Mouse (Mus musculus) neural tube, embryonic 12.5 days (tissue): ENCODE measurements at regions not wholly inside any gene's neighbourhood (a gene's known extent, or its start where the extent isn't known, plus 50 kb on each side); places are given as distances from the start of the nearest gene placed in this dataset.

Experiments used
- ATAC-seq: fragments of 200-750 bp; cut with Nextera tagmentation; 2 replicates; pipeline ENCODE4 v1.8.0; 2017; ENCODE audit warnings: low read depth, mild to moderate bottlenecking, moderate TSS enrichment, moderate library complexity; ENCODE audit not compliant: low FRiP score
- H3K27ac ChIP-seq: fragments of 300-500 bp; sonication (generic); 2 replicates; pipeline ENCODE4 v1.5.1; 2016
- H3K27me3 ChIP-seq: fragments of 300-500 bp; sonication (generic); replicated peaks from 2 replicates; pipeline ENCODE4 v1.6.1; 2016; ENCODE audit warnings: mild to moderate bottlenecking
- H3K36me3 ChIP-seq: fragments of 300-500 bp; sonication (generic); 2 replicates; pipeline ENCODE4 v1.6.1; 2016; ENCODE audit warnings: mild to moderate bottlenecking
- H3K4me1 ChIP-seq: fragments of 300-500 bp; sonication (generic); 2 replicates; pipeline ENCODE4 v1.6.1; 2016
- H3K4me2 ChIP-seq: fragments of 300-500 bp; sonication (generic); replicated peaks from 2 replicates; pipeline ENCODE4 v1.6.1; 2016; ENCODE audit warnings: mild to moderate bottlenecking
- H3K4me3 ChIP-seq: fragments of 300-500 bp; sonication (generic); 2 replicates; pipeline ENCODE4 v1.5.1; 2016
- H3K9ac ChIP-seq: fragments of 300-500 bp; sonication (generic); 2 replicates; pipeline ENCODE4 v1.6.1; 2016; ENCODE audit warnings: mild to moderate bottlenecking
- H3K9me3 ChIP-seq: fragments of 300-500 bp; sonication (generic); 2 replicates; pipeline ENCODE4 v1.6.1; 2016; ENCODE audit warnings: mild to moderate bottlenecking
- WGBS: fragments of 180-500 bp; shearing (Covaris S2); methylation state at CpG from one replicate; pipeline ENCODE4 v1.1.7; 2016; 5-methylcytosine and 5-hydroxymethylcytosine counted together

- 62% methylated on average over 1 of the region's 1 CpGs for WGBS
These were observed 360.0 kb upstream of the Meox2 start for GRCm38 (mm10) chr12:36748345-36748744.

GRCm38 (mm10) chr12:36765315-36766058 lies 342.9 kb upstream of the Meox2 start:
- Histone ChIP-seq H3K4me1 (no peaks in the 10 kb centered on the region), H3K27ac (no peak overlapping the region), H3K4me3 (no peak overlapping the region), H3K4me2 (no peak overlapping the region), H3K36me3 (no peaks in the 10 kb centered on the region), H3K9ac (no peak overlapping the region), H3K27me3 (no peaks in the 10 kb centered on the region), H3K9me3 (no peaks in the 10 kb centered on the region)
- no peak for ATAC-seq
- 80% methylated on average over 4 of the region's 4 CpGs for WGBS

More at GRCm38 (mm10) chr12:36748345-36748744, 360.0 kb upstream of the Meox2 start:
- Histone ChIP-seq H3K9ac (no peak overlapping the region), H3K4me1 (no peaks in the 10 kb centered on the region), H3K9me3 (no peaks in the 10 kb centered on the region), H3K27me3 (no peaks in the 10 kb centered on the region), H3K36me3 (no peaks in the 10 kb centered on the region), H3K27ac (no peak overlapping the region), H3K4me2 (no peak overlapping the region), H3K4me3 (no peak overlapping the region)
- ATAC-seq, result no peak

- Histone ChIP-seq H3K27me3 (no peaks in the 10 kb centered on the region), H3K36me3 (no peaks in the 10 kb centered on the region), H3K4me2 (no peak overlapping the region), H3K4me1 (no peaks in the 10 kb centered on the region), H3K9me3 (no peaks in the 10 kb centered on the region), H3K9ac (no peak overlapping the region), H3K4me3 (no peak overlapping the region), H3K27ac (no peak overlapping the region)
- WGBS, result 59% methylated on average over 1 of the region's 1 CpGs
- ATAC-seq, result no peak
These were observed 342.2 kb upstream of the Meox2 start for GRCm38 (mm10) chr12:36766167-36766566.

GRCm38 (mm10) chr12:36780761-36781160 lies 327.6 kb upstream of the Meox2 start:
- Histone ChIP-seq H3K4me2 (no peak overlapping the region), H3K4me1 (no peaks in the 10 kb centered on the region), H3K9me3 (no peaks in the 10 kb centered on the region), H3K27me3 (no peaks in the 10 kb centered on the region), H3K9ac (no peak overlapping the region), H3K36me3 (no peaks in the 10 kb centered on the region), H3K4me3 (no peak overlapping the region), H3K27ac (no peak overlapping the region)
- ATAC-seq, result no peak
- 86% methylated on average over 7 of the region's 7 CpGs for WGBS

DNA sequence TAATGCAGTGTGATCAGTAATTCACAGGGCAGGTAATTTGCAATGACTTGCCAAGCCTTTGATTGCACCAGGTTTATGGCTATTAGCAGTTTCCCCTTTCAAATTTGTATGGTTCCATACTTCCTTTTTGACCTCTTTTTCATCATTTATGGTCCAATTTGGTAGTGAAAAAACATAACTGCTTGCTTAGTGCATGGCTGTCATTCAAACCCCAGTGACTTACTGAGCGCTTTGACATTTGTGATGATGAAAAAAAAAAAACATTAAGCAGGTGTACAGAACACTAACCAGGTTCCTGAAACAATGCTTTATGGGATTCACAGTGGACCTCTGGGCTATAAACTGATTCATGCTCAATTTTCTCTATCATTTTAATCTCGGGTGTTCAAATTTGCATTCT lies 317.5 kb upstream of the Meox2 start:
- Histone ChIP-seq H3K9me3 (no peaks in the 10 kb centered on the region), H3K27me3 (peaks cover 47% of the 10 kb centered on the region), H3K4me3 (no peak overlapping the region), H3K27ac (no peak overlapping the region), H3K4me1 (no peaks in the 10 kb centered on the region), H3K9ac (no peak overlapping the region), H3K4me2 (no peak overlapping the region), H3K36me3 (no peaks in the 10 kb centered on the region)
- ATAC-seq, result no peak
- WGBS, result 76% methylated on average over 2 of the region's 2 CpGs

DNA sequence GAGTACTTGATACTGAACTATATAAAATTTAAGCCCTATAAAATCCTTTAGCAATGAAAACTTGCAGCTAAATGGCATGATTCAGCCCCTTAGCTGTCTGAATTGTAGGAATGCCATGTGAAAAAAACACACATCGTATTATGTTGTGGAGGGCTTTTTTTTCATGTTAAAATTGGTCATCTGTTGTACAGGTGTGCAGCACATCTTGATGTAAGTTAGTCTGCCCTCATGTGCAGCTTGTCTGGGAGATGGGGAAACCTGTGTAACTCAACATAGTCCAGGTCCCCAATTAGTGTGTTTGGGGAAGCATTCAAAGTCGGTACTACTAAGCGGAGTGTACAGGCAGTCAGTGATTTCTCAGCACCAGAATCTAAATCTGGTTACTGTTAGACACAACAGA lies 316.9 kb upstream of the Meox2 start:
- Histone ChIP-seq H3K4me2 (no peak overlapping the region), H3K27me3 (peaks cover 47% of the 10 kb centered on the region), H3K4me3 (no peak overlapping the region), H3K9ac (no peak overlapping the region), H3K4me1 (no peaks in the 10 kb centered on the region), H3K27ac (no peak overlapping the region), H3K36me3 (no peaks in the 10 kb centered on the region), H3K9me3 (no peaks in the 10 kb centered on the region)
- 85% methylated on average over 3 of the region's 3 CpGs for WGBS
- no peak for ATAC-seq

DNA sequence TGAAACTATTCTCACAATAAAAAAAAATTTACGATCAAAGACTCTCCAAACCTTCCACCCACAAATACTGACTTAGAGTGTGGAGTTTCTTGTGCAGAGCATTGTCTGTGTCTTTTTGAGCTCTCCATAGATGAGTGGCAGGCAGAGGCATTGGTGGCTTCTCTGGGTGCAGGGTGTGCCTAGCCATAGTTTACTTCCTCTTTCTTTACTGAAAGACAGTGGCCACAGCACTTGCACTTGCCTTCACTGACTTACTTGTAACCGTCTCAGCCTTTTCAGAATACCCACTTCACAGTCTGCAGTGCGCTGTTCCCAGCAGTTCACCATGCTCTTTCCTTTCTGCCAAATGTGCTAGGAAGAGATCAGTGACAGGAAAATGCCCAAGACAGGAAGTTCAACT lies 316.1 kb upstream of the Meox2 start:
- Histone ChIP-seq H3K9ac (no peak overlapping the region), H3K4me2 (no peak overlapping the region), H3K27ac (no peak overlapping the region), H3K27me3 (peaks cover 43% of the 10 kb centered on the region), H3K9me3 (no peaks in the 10 kb centered on the region), H3K36me3 (no peaks in the 10 kb centered on the region), H3K4me1 (no peaks in the 10 kb centered on the region), H3K4me3 (no peak overlapping the region)
- 68% methylated on average over 3 of the region's 3 CpGs for WGBS
- ATAC-seq, result no peak

GRCm38 (mm10) chr12:36793799-36794198 lies 314.5 kb upstream of the Meox2 start:
- peak; percentile 93 for ATAC-seq
- H3K27me3 ChIP-seq, result peaks cover 38% of the 10 kb centered on the region
- WGBS, result 3% methylated on average over 2 of the region's 2 CpGs

DNA sequence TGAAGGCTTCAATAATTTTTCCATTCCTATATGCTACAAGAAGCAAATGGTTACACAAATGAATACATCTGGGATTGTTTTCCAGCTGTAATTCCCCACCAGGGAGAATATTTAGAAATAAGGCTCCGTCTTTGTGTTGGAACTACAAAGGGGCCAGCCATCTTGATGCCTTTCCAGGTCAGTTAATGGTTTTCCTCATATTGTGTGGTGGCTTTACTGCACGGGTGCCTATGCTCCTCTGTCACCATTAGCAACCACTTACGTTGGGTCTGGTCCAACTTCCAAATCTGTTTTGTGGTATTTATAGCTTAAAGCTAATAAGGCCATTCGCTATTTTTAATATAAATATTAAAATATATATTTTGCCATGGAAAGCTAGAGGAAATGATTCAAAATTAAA lies 312.1 kb upstream of the Meox2 start:
- H3K4me1 ChIP-seq, result no peaks in the 10 kb centered on the region
- H3K36me3 ChIP-seq, result no peaks in the 10 kb centered on the region
- no peak overlapping the region for H3K9ac ChIP-seq
- 55% methylated on average over 4 of the region's 4 CpGs for WGBS
- no peaks in the 10 kb centered on the region for H3K9me3 ChIP-seq
- H3K27me3 ChIP-seq, result peaks cover 24% of the 10 kb centered on the region
- H3K27ac ChIP-seq, result no peak overlapping the region
- H3K4me2 ChIP-seq, result no peak overlapping the region
- no peak for ATAC-seq
- H3K4me3 ChIP-seq, result no peak overlapping the region

More at GRCm38 (mm10) chr12:36793799-36794198, 314.5 kb upstream of the Meox2 start:
- Histone ChIP-seq H3K4me1 (no peaks in the 10 kb centered on the region), H3K4me3 (no peak overlapping the region), H3K36me3 (no peaks in the 10 kb centered on the region), H3K4me2 (no peak overlapping the region), H3K9me3 (no peaks in the 10 kb centered on the region), H3K27ac (no peak overlapping the region), H3K9ac (no peak overlapping the region)

GRCm38 (mm10) chr12:36817938-36818337 lies 290.4 kb upstream of the Meox2 start:
- H3K9me3 ChIP-seq, result no peaks in the 10 kb centered on the region
- no peaks in the 10 kb centered on the region for H3K27me3 ChIP-seq
- no peak overlapping the region for H3K4me3 ChIP-seq
- H3K27ac ChIP-seq, result no peak overlapping the region
- 90% methylated on average over 2 of the region's 2 CpGs for WGBS
- no peak for ATAC-seq
- no peak overlapping the region for H3K4me2 ChIP-seq
- no peaks in the 10 kb centered on the region for H3K4me1 ChIP-seq
- H3K36me3 ChIP-seq, result no peaks in the 10 kb centered on the region
- H3K9ac ChIP-seq, result no peak overlapping the region

- Histone ChIP-seq H3K9me3 (no peaks in the 10 kb centered on the region), H3K27ac (no peak overlapping the region), H3K4me1 (no peaks in the 10 kb centered on the region), H3K36me3 (no peaks in the 10 kb centered on the region), H3K9ac (no peak overlapping the region), H3K4me2 (no peak overlapping the region), H3K27me3 (no peaks in the 10 kb centered on the region), H3K4me3 (no peak overlapping the region)
- 93% methylated on average over 3 of the region's 3 CpGs for WGBS
- ATAC-seq, result no peak
These were observed 289.5 kb upstream of the Meox2 start for GRCm38 (mm10) chr12:36818852-36819251.

- Histone ChIP-seq H3K27ac (no peak overlapping the region), H3K4me3 (no peak overlapping the region), H3K4me1 (no peaks in the 10 kb centered on the region), H3K4me2 (no peak overlapping the region), H3K36me3 (no peaks in the 10 kb centered on the region), H3K27me3 (no peaks in the 10 kb centered on the region), H3K9ac (no peak overlapping the region), H3K9me3 (no peaks in the 10 kb centered on the region)
- ATAC-seq, result no peak
- 75% methylated on average over 6 of the region's 6 CpGs for WGBS
These were observed 281.6 kb upstream of the Meox2 start for GRCm38 (mm10) chr12:36826766-36827165.

- H3K4me1 ChIP-seq, result no peaks in the 10 kb centered on the region
- no peak overlapping the region for H3K4me2 ChIP-seq
- no peak for ATAC-seq
- no peak overlapping the region for H3K27ac ChIP-seq
- 82% methylated on average over 14 of the region's 14 CpGs for WGBS
- H3K36me3 ChIP-seq, result no peaks in the 10 kb centered on the region
- no peaks in the 10 kb centered on the region for H3K27me3 ChIP-seq
- H3K4me3 ChIP-seq, result no peak overlapping the region
- no peak overlapping the region for H3K9ac ChIP-seq
- no peaks in the 10 kb centered on the region for H3K9me3 ChIP-seq
These were observed 276.9 kb upstream of the Meox2 start for GRCm38 (mm10) chr12:36831307-36831997.
